Mouse (Mus musculus) intestine, postnatal 0 days (tissue): ENCODE data around the gene Dbil5. TPM values are rescaled to one million over a fixed set of nuclear protein-coding genes. Genes with fewer than 3 reads are reported as not detected.

Experiments used
- ATAC-seq: fragments of 200-750 bp; cut with Nextera tagmentation; 2 replicates; pipeline ENCODE4 v1.8.0; 2017; ENCODE audit warnings: mild to moderate bottlenecking, moderate TSS enrichment, moderate library complexity
- H3K27ac ChIP-seq: fragments of 300-500 bp; sonication (generic); 2 replicates; pipeline ENCODE4 v1.5.1; 2014; ENCODE audit warnings: mild to moderate bottlenecking, low read depth, low read length, moderate library complexity
- H3K27me3 ChIP-seq: fragments of 300-500 bp; sonication (generic); replicated peaks from 2 replicates; pipeline ENCODE4 v1.6.1; 2014; ENCODE audit warnings: low read length, mixed read lengths; ENCODE audit not compliant: control insufficient read depth, insufficient read depth
- H3K36me3 ChIP-seq: fragments of 300-500 bp; sonication (generic); 2 replicates; pipeline ENCODE4 v1.6.1; 2014; ENCODE audit warnings: mild to moderate bottlenecking, moderate library complexity; ENCODE audit not compliant: control insufficient read depth, insufficient read depth
- H3K4me1 ChIP-seq: fragments of 300-500 bp; sonication (generic); replicated peaks from 2 replicates; pipeline ENCODE4 v1.6.1; 2014; ENCODE audit warnings: antibody characterized with exemption, low read length, mixed read lengths; ENCODE audit not compliant: control insufficient read depth, insufficient read depth
- H3K4me2 ChIP-seq: fragments of 300-500 bp; sonication (generic); replicated peaks from 2 replicates; pipeline ENCODE4 v1.6.1; 2014; ENCODE audit warnings: low read depth, mild to moderate bottlenecking, moderate library complexity
- H3K4me3 ChIP-seq: fragments of 300-500 bp; sonication (generic); 2 replicates; pipeline ENCODE4 v1.5.1; 2014; ENCODE audit warnings: low read depth, low read length
- H3K9ac ChIP-seq: fragments of 300-500 bp; sonication (generic); 2 replicates; pipeline ENCODE4 v1.6.1; 2014; ENCODE audit warnings: mild to moderate bottlenecking, low read depth, low read length
- H3K9me3 ChIP-seq: fragments of 300-500 bp; sonication (generic); 2 replicates; pipeline ENCODE4 v1.6.1; 2016; ENCODE audit warnings: mixed run types; ENCODE audit not compliant: control insufficient read depth
- CTCF ChIP-seq: sonication (generic); IDR thresholded peaks from 2 replicates; pipeline ENCODE4 v1.5.1; 2016; ENCODE audit warnings: low read depth, mild to moderate bottlenecking, control low read depth, antibody characterized with exemption, moderate library complexity
- WGBS: fragments of 180-500 bp; shearing (Covaris S2); extraction: QIAGEN DNeasy Blood & Tissue Kit; methylation state at CpG from one replicate; pipeline ENCODE4 v1.1.7; 2014; 5-methylcytosine and 5-hydroxymethylcytosine counted together
- polyA plus RNA-seq: library from polyadenylated mRNA; unstranded; fragments of >200 nt; fragmentation: Nextera tagmentation; extraction: Ambion mirVana; gene quantifications from 2 replicates; pipeline ENCODE4 v1.2.1, GENCODE M21; 2015

Dbil5 gene
- polyA plus RNA-seq, 1 experiment from 2014 or later = 0.86 TPM

DNA sequence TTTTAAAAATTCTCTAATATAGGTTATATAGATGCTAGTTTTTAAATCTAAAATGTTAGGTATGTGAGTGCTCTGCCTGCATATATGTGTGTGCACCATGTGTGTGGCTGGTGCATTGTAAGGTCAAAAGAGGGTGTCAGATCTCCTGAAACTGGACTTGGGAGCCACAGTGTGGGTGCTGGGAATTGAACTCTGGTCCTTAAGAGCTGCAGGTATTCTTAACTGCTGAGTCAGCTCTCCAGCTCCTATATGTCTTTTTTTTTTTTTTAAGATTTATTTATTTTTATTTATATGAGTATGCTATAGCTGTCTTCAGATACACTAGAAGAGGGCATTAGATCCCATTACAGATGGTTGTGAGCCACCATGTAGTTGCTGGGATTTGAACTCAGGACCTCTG, 29.0 kb downstream of the Dbil5 start:
- Histone ChIP-seq H3K4me1 (no peaks in the 10 kb centered on the region), H3K27ac (no peak overlapping the region), H3K4me2 (no peak overlapping the region), H3K9ac (no peak overlapping the region), H3K4me3 (no peak overlapping the region), H3K27me3 (no peaks in the 10 kb centered on the region), H3K9me3 (no peaks in the 10 kb centered on the region), H3K36me3 (peaks cover 12% of the 10 kb centered on the region; the same call in 1 of the 2 replicates)
- ATAC-seq = no peak
- no peak for TF ChIP-seq CTCF

DNA sequence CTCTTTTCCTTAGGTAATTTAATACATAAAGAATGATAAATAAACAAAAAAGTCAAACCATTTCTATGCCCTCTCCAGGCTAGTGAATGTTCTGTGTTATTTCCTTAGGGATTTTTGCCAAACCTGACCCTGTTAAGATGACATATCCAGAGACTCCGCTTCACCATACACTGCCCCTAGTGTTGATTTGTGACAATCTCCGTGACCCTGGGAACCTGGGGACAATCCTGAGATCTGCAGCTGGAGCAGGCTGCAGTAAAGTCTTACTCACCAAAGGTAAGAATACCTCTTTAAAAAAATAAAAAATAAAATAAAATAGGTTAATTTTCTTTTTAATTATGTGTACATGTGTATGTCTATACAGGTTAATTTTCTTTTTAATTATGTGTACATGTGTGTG, 29.8 kb downstream of the Dbil5 start:
- Histone ChIP-seq H3K36me3 (peaks cover 12% of the 10 kb centered on the region; the same call in 1 of the 2 replicates), H3K4me2 (no peak overlapping the region), H3K9me3 (no peaks in the 10 kb centered on the region), H3K27ac (no peak overlapping the region), H3K27me3 (no peaks in the 10 kb centered on the region), H3K4me3 (no peak overlapping the region), H3K9ac (no peak overlapping the region), H3K4me1 (no peaks in the 10 kb centered on the region)
- no peak for ATAC-seq
- peak; percentile 44 for TF ChIP-seq CTCF
- WGBS = 44% methylated on average over 2 of the region's 2 CpGs

DNA sequence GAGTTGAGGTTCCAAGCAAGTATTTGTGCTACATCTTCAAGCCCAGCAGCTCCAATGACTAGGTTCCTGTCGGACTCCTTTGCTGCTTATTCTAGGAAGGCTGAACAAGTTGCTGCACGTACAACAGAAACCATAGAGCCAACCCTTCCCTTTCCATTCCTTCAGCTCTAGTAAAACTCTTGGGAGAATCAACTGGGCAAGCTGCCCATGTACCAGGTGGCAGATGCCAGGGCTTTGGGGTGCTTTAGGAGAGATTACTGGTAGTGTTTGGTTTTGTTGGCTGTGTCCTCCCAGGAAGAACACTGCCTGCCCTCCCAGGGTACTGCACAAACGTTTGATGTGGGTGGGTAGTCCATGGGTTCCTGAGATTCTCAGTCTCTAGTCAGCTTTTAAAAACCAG, 34.6 kb downstream of the Dbil5 start:
- 53% methylated on average over 3 of the region's 3 CpGs for WGBS
- no peak for ATAC-seq
- H3K27ac ChIP-seq = no peak overlapping the region

DNA sequence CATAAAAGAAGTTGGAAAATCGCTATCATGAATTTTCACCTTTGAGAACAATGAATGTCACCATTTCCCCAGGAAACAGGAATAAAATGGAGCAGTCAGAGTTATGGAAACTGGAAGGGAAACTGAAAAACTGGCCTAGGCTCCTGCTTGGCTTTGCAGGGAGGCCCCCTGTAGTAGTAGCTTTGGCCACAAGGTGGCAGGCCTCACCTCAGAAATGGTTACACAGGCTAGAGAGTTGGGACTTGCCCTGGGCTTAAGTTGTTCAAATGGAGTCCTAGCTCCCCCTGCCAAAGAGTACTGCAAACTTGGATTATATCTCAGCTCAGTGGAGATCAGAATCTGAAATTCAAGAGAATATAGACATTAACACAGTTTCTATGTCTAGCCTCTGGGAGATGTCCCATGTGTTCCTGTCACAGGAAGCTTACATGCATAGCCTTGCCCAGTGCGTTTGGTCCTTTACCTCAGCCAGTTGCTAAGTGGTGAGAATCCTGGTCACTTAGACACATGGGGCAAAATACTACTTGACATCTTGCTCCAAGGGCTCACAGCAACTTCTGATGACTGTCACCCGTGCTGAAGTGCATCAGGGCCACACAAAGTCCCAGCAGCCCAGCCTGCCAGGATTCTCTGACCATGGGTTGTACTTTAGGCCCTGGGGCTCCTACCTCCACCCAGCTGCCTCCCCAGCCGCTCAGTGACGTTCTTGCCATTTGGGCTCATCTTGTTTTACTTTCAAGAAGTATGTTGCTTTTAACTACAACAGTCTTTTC, 35.9 kb downstream of the Dbil5 start:
- H3K9ac ChIP-seq = no peak overlapping the region
- H3K36me3 ChIP-seq = peaks cover 17% of the 10 kb centered on the region; the same call in 1 of the 2 replicates
- H3K4me1 ChIP-seq = no peaks in the 10 kb centered on the region
- TF ChIP-seq CTCF = peak; percentile 94
- H3K4me3 ChIP-seq = no peak overlapping the region
- peak overlapping the region; percentile 35; the same call in 1 of the 2 replicates for H3K27ac ChIP-seq
- WGBS = 47% methylated on average over 5 of the region's 5 CpGs
- no peak overlapping the region for H3K4me2 ChIP-seq
- ATAC-seq = peak; percentile 67
- H3K27me3 ChIP-seq = no peaks in the 10 kb centered on the region
- H3K9me3 ChIP-seq = no peaks in the 10 kb centered on the region

More for the DNA sequence above, 34.6 kb downstream of the Dbil5 start:
- TF ChIP-seq CTCF = no peak
- Histone ChIP-seq H3K4me2 (no peak overlapping the region), H3K27me3 (no peaks in the 10 kb centered on the region), H3K4me3 (no peak overlapping the region), H3K36me3 (peaks cover 12% of the 10 kb centered on the region; the same call in 1 of the 2 replicates), H3K9me3 (no peaks in the 10 kb centered on the region), H3K4me1 (no peaks in the 10 kb centered on the region), H3K9ac (no peak overlapping the region)

DNA sequence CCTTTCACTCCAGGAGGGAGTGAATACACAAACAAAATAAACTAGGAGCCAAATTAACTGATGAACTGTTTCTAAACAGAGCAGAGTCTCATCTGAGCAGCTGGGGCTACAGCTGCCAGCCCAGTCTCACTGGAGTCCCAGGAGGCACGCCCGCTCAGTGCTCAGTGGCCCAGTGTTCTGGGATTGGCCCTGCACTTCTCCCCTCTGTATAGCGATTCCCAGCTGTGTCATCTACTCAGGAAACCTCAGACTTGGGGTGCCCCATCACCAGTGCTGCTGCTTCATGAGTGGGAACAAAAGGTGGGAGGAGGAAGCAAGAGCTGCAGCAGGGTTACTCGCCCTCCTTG, 36.5 kb downstream of the Dbil5 start:
- WGBS = 69% methylated on average over 4 of the region's 4 CpGs
- Histone ChIP-seq H3K36me3 (peaks cover 13% of the 10 kb centered on the region; the same call in 1 of the 2 replicates), H3K9me3 (no peaks in the 10 kb centered on the region), H3K4me2 (no peak overlapping the region), H3K4me1 (no peaks in the 10 kb centered on the region), H3K4me3 (no peak overlapping the region), H3K27ac (0 out of 2 replicates have a peak overlapping the region, but pooled peaks have one; percentile 35), H3K9ac (no peak overlapping the region), H3K27me3 (no peaks in the 10 kb centered on the region)
- peak; percentile 13; the same call in 1 of the 2 replicates for ATAC-seq
- TF ChIP-seq CTCF = no peak

DNA sequence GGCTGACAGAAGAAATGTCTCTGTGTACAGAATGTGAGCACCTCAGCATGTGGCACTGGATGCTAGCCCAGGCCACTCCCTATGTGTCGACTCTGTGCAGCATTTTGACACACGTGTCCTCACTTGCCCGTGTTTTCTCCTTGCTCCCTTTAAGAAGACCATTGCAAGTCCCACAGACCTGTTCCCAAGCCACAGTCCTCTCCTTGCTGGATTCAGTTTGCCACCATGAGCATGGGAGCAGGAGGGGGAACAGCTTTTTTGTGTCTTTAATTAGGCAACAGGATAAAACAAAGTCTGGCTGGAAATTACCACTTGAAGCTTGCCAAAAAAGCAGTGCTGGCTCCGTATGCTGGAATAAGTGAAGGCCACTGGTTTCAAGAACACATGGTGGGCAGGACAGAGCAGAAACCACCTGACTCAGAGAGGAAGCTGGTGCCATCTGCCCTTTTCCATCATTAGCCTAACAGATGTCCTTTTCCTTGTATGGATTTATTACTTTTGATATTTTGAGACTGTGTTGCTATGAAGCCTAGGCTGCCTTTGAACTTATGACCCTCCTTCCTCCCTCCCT, 38.1 kb downstream of the Dbil5 start:
- no peak overlapping the region for H3K9ac ChIP-seq
- WGBS = 76% methylated on average over 4 of the region's 4 CpGs
- no peak overlapping the region for H3K4me2 ChIP-seq
- no peaks in the 10 kb centered on the region for H3K9me3 ChIP-seq
- no peaks in the 10 kb centered on the region for H3K27me3 ChIP-seq
- no peak for TF ChIP-seq CTCF
- no peak overlapping the region for H3K27ac ChIP-seq
- peaks cover 6% of the 10 kb centered on the region; the same call in 1 of the 2 replicates for H3K36me3 ChIP-seq
- H3K4me3 ChIP-seq = no peak overlapping the region
- no peaks in the 10 kb centered on the region for H3K4me1 ChIP-seq
- no peak for ATAC-seq
